Mouse (Mus musculus) cerebellum, postnatal 10 days (tissue): ENCODE measurements around the gene Olfr486.
"Not testable (repeated sequence)": the region's sequence is repeated elsewhere in the genome, so short reads cannot be mapped to it uniquely, and the experiment has no call there.

Experiments
- DNase-seq, 2 experiments: peaks; one replicate each; pipeline ENCODE4 v3.0.0; 2021; ENCODE audit warnings: mixed read lengths in 2 of 2

Gene Olfr486

GRCm38 (mm10) chr7:108172642-108173041, at the start of gene Olfr486:
Olfr486 (minus strand) TSS chr7:108172742.
- DNase-seq: not testable (repeated sequence)

- DNase-seq: not testable (repeated sequence)
Measured at GRCm38 (mm10) chr7:108214536-108214935, 42.0 kb upstream of the Olfr486 start, which contains the start of gene Olfr487. Olfr487 (minus strand) TSS chr7:108214636.

DNA sequence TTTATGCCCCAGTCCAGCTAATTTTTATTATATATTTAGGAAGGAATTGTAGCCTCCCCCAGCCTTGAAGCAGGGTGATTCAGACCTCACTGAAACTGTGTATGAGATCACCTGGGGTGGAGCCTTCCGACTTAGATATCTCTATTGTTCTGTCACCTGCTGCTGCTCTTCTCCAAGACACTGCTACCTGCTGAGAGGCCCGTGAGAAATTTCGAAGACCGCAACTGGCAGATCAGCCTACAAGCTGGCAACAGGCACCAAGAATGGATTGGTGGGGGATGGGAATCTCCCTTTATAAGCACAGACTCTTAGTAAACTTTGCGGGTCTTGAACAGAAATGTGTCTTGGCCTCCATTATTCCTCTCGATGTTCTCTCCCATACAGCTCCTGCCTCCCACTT, 24.4 kb upstream of the Olfr486 start:
- DNase-seq: no peak

DNA sequence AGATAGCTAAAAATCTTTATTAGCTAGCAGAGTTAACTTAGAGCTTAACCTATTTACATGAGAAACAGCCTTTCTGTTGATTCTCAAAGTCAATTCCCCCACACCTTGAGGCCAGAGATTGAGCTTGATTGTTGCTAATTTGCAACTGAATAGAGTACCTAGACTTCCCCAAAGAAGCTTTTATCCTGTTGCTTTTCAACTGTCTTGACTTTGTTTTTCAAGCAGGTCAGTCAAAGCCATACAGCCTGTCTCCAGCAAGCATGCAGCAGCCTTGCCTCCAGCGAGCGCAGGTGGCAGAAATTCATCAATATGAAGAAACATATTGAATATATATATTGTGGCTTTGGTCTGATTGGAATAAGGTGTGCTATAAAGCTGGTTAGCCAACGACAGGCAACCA, 23.8 kb upstream of the Olfr486 start:
- not testable (repeated sequence) for DNase-seq

DNA sequence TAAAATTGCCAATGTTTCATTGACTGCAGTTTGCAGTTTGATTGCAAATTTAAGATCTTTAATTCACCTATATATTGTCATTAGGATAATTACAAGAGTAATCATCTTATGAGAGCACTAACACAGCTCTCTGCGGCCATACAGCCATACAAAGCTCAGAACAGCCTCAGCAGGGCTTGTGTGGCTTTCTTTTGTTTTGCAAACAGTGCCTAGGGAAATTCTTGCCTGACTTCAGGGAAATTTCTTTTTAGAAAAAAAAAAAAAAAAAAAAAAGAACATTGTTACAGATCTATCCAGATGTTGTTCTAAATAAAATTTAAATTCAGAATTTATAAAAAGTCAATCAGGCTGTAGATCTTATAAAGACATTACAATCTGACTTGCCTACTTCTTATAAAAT, 20.2 kb upstream of the Olfr486 start:
- not testable (repeated sequence) for DNase-seq

GRCm38 (mm10) chr7:108191196-108191595, 18.7 kb upstream of the Olfr486 start:
- DNase-seq: not testable (repeated sequence)

DNA sequence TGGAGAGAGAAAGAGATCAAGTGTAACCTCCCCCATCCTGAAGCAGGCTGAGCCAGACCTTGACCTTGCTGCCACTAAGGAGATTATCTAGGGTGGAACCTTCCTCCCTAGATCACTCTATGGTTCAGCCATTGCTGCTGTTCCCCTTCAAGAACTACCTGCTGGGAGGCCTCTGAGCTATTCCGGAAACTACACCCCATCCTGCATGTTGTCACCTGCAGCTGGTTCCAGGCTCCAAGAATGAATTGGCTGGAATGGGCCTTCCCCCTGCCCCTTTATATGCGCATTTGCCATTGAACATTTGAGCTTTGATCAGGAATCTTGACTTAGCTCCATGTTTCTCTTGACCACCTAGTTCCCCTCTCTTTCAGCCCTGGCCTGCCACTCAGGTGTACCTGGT, 12.7 kb upstream of the Olfr486 start:
- DNase-seq: not testable (repeated sequence)

- not testable (repeated sequence) for DNase-seq
Measured at GRCm38 (mm10) chr7:108184401-108184800, 11.9 kb upstream of the Olfr486 start.

GRCm38 (mm10) chr7:108159771-108160170, 12.8 kb downstream of the Olfr486 start, which contains the start of gene Olfr485:
Olfr485 (minus strand) TSS chr7:108159871.
- DNase-seq: no peak

- no peak for DNase-seq
Measured at GRCm38 (mm10) chr7:108127349-108127748, 45.2 kb downstream of the Olfr486 start, which contains the start of gene Olfr484. Olfr484 (minus strand) TSS chr7:108127449.
